In genomic region chr14:60993506-60993905, GRCm38 (mm10) we compare ENCODE assay signal across 12 mouse cellular contexts. TPM values are rescaled to one million over a fixed set of nuclear protein-coding genes. Genes with fewer than 3 reads are reported as not detected.
DNase-seq lines count a peak whose midpoint lies in the region; ATAC-seq lines count a peak whose summit lies in the region.
"Had no signal": no experiment of that assay in that cellular context is flagged by ENCODE, and none has a peak within 500 bp of the region (broad histone marks: within the 10 kb centered on the region; RNA-seq: fewer than 3 reads in every experiment).

No protein-coding gene starts in this region.

- WGBS in heart, embryonic 16.5 days, result 37% methylated on average over 10 of the region's 10 CpGs
- WGBS in intestine, embryonic 14.5 days, result 46% methylated on average over 10 of the region's 10 CpGs

- H3K4me3 ChIP-seq in heart, embryonic 16.5 days (ENCODE audit: low read length), result no peak overlapping the region
- H3K4me3 ChIP-seq in intestine, embryonic 14.5 days (ENCODE audit: low read depth, low read length), result no peak overlapping the region
- H3K4me3 ChIP-seq: hindbrain, embryonic 10.5 days had no signal

- no peak overlapping the region for H3K27ac ChIP-seq in heart, embryonic 16.5 days (ENCODE audit: low read length)
- H3K27ac ChIP-seq in intestine, embryonic 14.5 days (ENCODE audit: low read depth), result no peak overlapping the region
- H3K27ac ChIP-seq: hindbrain, embryonic 10.5 days had no signal

- ATAC-seq in heart, embryonic 16.5 days (replicated peaks; ENCODE audit: extremely low read depth, insufficient read depth, low FRiP score), result 0 out of 2 replicates have a peak, but pooled peaks have one; percentile 65
- ATAC-seq in intestine, embryonic 14.5 days (replicated peaks; ENCODE audit: low FRiP score, low TSS enrichment, low read depth), result peak; percentile 58; the same call in 1 of the 2 replicates

- no peak overlapping the region for H3K9ac ChIP-seq in heart, embryonic 16.5 days (ENCODE audit: low read length)
- no peak overlapping the region for H3K9ac ChIP-seq in intestine, embryonic 14.5 days (ENCODE audit: low read length)

- H3K4me2 ChIP-seq in heart, embryonic 16.5 days (ENCODE audit: low read depth, low read length), result peak overlapping the region; percentile 23; the same call in 1 of the 2 replicates
- H3K4me2 ChIP-seq in intestine, embryonic 14.5 days (ENCODE audit: low read length), result no peak overlapping the region

- no peak for DNase-seq in heart, adult 9 months (ENCODE audit: low spot score in 2 of 2)
- peak; percentile 45 for DNase-seq in NIH3T3 (ENCODE audit: low read depth)
- no peak for DNase-seq in intestine, embryonic 14.5 days (ENCODE audit: low spot score)
- DNase-seq in lung, postnatal 25 days (ENCODE audit: low spot score), result peak; percentile 79
- no peak for DNase-seq in frontal cortex, postnatal 36 days (ENCODE audit: low spot score in 2 of 2)
- no peak for DNase-seq in cerebellum, adult 18-20 months
- DNase-seq in right cerebral cortex, postnatal 25 days, result no peak
- DNase-seq: kidney, postnatal 25 days; right cerebral cortex, postnatal 4 days; thymus, postnatal 4 days had no signal

- no peaks in the 10 kb centered on the region for H3K9me3 ChIP-seq in heart, embryonic 16.5 days (replicated peaks; ENCODE audit: control insufficient read depth, low read length)
- no peaks in the 10 kb centered on the region for H3K9me3 ChIP-seq in intestine, embryonic 14.5 days (ENCODE audit: control insufficient read depth, low read length)
- H3K9me3 ChIP-seq: hindbrain, embryonic 10.5 days had no signal

- no peaks in the 10 kb centered on the region for H3K36me3 ChIP-seq in heart, embryonic 16.5 days (ENCODE audit: control insufficient read depth, insufficient read depth)
- H3K36me3 ChIP-seq in intestine, embryonic 14.5 days (ENCODE audit: control insufficient read depth, insufficient read depth, low read length), result no peaks in the 10 kb centered on the region

- peaks cover 15% of the 10 kb centered on the region for H3K4me1 ChIP-seq in heart, embryonic 16.5 days (ENCODE audit: control insufficient read depth, insufficient read depth, low read length)
- H3K4me1 ChIP-seq in intestine, embryonic 14.5 days (replicated peaks; ENCODE audit: control insufficient read depth, insufficient read depth, low read length), result 0 out of 2 replicates have a peak, but pooled peaks cover 4% of the 10 kb centered on the region

- H3K27me3 ChIP-seq in heart, embryonic 16.5 days (ENCODE audit: control insufficient read depth, insufficient read depth, low read length), result no peaks in the 10 kb centered on the region
- no peaks in the 10 kb centered on the region for H3K27me3 ChIP-seq in intestine, embryonic 14.5 days (replicated peaks; ENCODE audit: control insufficient read depth, insufficient read depth, low read length)

RNA-seq across cellular contexts. Expression of gene Tnfrsf19, which starts 52.8 kb away (rescaled TPM):
- 14.7 and 17.7 TPM in 2 replicates for polyA plus RNA-seq in heart, embryonic 16.5 days (2015; fragmentation: Nextera tagmentation; extraction: Ambion mirVana)
- polyA plus RNA-seq in intestine, embryonic 14.5 days (2014; fragmentation: Nextera tagmentation; extraction: Ambion mirVana), result 27.0 and 29.7 TPM in 2 replicates

Comparison
In these comparisons a context has a peak if more than half of its experiments do, and no peak if none do; other contexts are left out.
1. DNase-seq: peak in NIH3T3 (single experiment) and lung, postnatal 25 days (single experiment); none in heart, adult 9 months (0 of 2), intestine, embryonic 14.5 days (single experiment), frontal cortex, postnatal 36 days (0 of 2), cerebellum, adult 18-20 months (0 of 2) and right cerebral cortex, postnatal 25 days (single experiment).